Mouse (Mus musculus) hindbrain, postnatal 0 days (tissue): Measurements from ENCODE around the gene Sec61g. TPM values are rescaled to one million over a fixed set of nuclear protein-coding genes. Genes with fewer than 3 reads are reported as not detected.

Experiments
- ATAC-seq: fragments of 200-750 bp; cut with Nextera tagmentation; 2 replicates; pipeline ENCODE4 v1.8.0; 2017; ENCODE audit warnings: mild to moderate bottlenecking, moderate TSS enrichment, moderate library complexity
- DNase-seq: peaks from one replicate; pipeline ENCODE4 v3.0.0-alpha.2; 2015; ENCODE audit warnings: low spot score
- H3K27ac ChIP-seq: fragments of 300-500 bp; sonication (generic); 2 replicates; pipeline ENCODE4 v1.5.1; 2014; ENCODE audit warnings: mild to moderate bottlenecking
- H3K27me3 ChIP-seq: fragments of 300-500 bp; sonication (generic); 2 replicates; pipeline ENCODE4 v1.6.1; 2014; ENCODE audit warnings: low read length, mixed read lengths; ENCODE audit not compliant: insufficient read depth
- H3K36me3 ChIP-seq: fragments of 300-500 bp; sonication (generic); 2 replicates; pipeline ENCODE4 v1.6.1; 2014; ENCODE audit warnings: low read length, mixed read lengths; ENCODE audit not compliant: insufficient read depth
- H3K4me1 ChIP-seq: fragments of 300-500 bp; sonication (generic); 2 replicates; pipeline ENCODE4 v1.6.1; 2014; ENCODE audit warnings: antibody characterized with exemption, low read length, mixed read lengths; ENCODE audit not compliant: insufficient read depth
- H3K4me2 ChIP-seq: fragments of 300-500 bp; sonication (generic); 2 replicates; pipeline ENCODE4 v1.6.1; 2014; ENCODE audit warnings: low read depth, mild to moderate bottlenecking, low read length, moderate library complexity, mixed read lengths
- H3K4me3 ChIP-seq: fragments of 300-500 bp; sonication (generic); 2 replicates; pipeline ENCODE4 v1.5.1; 2014; ENCODE audit warnings: low read length
- H3K9ac ChIP-seq: fragments of 300-500 bp; sonication (generic); replicated peaks from 2 replicates; pipeline ENCODE4 v1.6.1; 2014; ENCODE audit warnings: mild to moderate bottlenecking, low read length, moderate library complexity, mixed read lengths
- H3K9me3 ChIP-seq: fragments of 300-500 bp; sonication (generic); 2 replicates; pipeline ENCODE4 v1.6.1; 2016; ENCODE audit warnings: low read length, mixed read lengths
- CTCF ChIP-seq: IDR thresholded peaks from 2 replicates; pipeline ENCODE4 v1.5.1; 2016; ENCODE audit warnings: antibody characterized with exemption, control low read depth, low read depth
- WGBS: fragments of 180-500 bp; shearing (Covaris S2); extraction: QIAGEN DNeasy Blood & Tissue Kit; methylation state at CpG from one replicate; pipeline ENCODE4 v1.1.7; 2014; 5-methylcytosine and 5-hydroxymethylcytosine counted together
- polyA plus RNA-seq: library from polyadenylated mRNA; unstranded; fragments of >200 nt; fragmentation: Nextera tagmentation; extraction: Ambion mirVana; gene quantifications from 2 replicates; pipeline ENCODE4 v1.2.1, GENCODE M21; 2015
- total RNA-seq: library from RNA; depleted of rRNA; stranded (reverse); fragments of >200 nt; gene quantifications from 2 replicates; pipeline ENCODE4 v1.2.3, GENCODE M21; 2014; rRNA removed

Sec61g gene
- total RNA-seq (14.9 and 22.2 TPM in 2 replicates), polyA plus RNA-seq (31.1 and 34.6 TPM in 2 replicates)

DNA sequence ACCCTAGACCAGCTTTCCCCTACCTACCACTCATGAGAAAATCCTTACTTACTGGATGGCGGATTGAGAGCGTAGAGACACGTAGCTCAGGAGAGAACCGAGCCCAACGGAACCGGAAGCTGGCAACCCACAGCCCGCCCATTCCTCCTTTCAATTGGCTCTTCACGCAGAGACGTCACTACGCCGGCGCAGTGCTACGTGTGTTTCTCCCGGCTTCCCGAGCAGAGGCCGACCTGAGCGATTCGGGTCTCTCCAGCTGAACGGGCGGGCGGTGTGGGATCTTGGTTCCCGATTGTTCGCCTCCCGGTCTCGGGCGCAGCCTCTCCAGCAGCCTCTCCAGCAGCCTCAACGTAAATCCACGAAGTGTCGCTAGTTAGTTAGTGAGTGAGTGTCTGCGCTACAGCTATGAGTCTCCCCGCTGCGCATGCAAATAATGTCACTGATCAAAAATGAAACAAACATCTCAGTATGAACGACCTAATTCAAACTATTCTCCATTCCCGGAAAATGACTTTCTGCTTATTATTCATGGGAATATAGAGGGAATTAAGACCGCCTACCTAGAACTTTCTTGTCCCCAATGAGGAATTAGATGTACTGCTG is at the start of gene Sec61g:
TSS of gene Sec61g (minus strand) at position 433 of the 603 bp plus-strand sequence.
- TF ChIP-seq CTCF, result no peak
- peaks cover 10% of the 10 kb centered on the region for H3K36me3 ChIP-seq
- peak within 1 kb of the TSS; percentile 84 for H3K27ac ChIP-seq
- no peaks in the 10 kb centered on the region for H3K9me3 ChIP-seq
- DNase-seq, result peak; percentile 97
- no peaks in the 10 kb centered on the region for H3K27me3 ChIP-seq
- peak within 1 kb of the TSS; percentile 80 for H3K4me2 ChIP-seq
- H3K4me3 ChIP-seq, result peak within 1 kb of the TSS; percentile 67
- peak within 1 kb of the TSS; percentile 77 for H3K9ac ChIP-seq
- ATAC-seq, result peak; percentile 100
- peaks cover 6% of the 10 kb centered on the region; the same call in 1 of the 2 replicates for H3K4me1 ChIP-seq
- WGBS, result under 1% methylated on average over 35 of the region's 35 CpGs

DNA sequence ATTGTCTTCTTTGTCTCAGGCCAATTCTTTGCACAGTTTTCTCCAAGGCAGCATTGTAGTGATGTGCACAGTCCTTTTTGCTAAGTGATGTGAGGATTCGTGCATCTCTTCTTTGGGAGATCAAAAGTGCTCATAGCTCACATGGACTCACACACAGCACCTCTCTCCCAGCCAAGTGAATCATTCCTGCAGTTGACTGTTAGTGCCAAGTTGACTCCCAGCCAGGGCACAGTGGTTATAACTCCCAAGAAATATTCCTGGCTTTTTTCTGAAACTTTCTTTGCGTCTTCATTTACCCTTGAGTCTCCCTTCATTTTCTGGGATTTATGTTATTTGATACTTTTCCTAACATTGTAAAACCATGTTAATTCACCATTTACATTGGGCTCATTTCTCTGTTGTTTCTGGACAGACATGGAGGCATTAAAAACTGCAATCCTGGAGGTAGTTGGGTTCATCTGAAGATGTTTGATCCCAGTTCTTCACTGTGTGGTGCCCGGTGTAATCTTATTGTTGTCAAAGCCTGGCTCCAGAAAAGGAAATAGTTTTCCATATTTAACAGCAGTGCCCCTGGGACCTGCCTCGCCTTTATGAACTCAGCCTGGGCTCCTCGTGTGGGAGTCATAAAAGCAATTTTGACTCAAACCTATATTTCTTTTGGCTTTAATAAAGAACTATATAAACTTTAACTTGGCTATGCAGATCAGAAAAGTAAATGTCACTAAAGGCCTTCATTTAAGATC is 38.3 kb upstream of the Sec61g start:
- no peak overlapping the region for H3K9ac ChIP-seq
- no peaks in the 10 kb centered on the region for H3K9me3 ChIP-seq
- H3K4me3 ChIP-seq, result no peak overlapping the region
- TF ChIP-seq CTCF, result no peak
- DNase-seq (no peak), ATAC-seq (no peak)
- no peaks in the 10 kb centered on the region for H3K36me3 ChIP-seq
- H3K4me2 ChIP-seq, result no peak overlapping the region
- no peaks in the 10 kb centered on the region for H3K4me1 ChIP-seq
- 61% methylated on average over 5 of the region's 5 CpGs for WGBS
- no peaks in the 10 kb centered on the region for H3K27me3 ChIP-seq
- H3K27ac ChIP-seq, result no peak overlapping the region

DNA sequence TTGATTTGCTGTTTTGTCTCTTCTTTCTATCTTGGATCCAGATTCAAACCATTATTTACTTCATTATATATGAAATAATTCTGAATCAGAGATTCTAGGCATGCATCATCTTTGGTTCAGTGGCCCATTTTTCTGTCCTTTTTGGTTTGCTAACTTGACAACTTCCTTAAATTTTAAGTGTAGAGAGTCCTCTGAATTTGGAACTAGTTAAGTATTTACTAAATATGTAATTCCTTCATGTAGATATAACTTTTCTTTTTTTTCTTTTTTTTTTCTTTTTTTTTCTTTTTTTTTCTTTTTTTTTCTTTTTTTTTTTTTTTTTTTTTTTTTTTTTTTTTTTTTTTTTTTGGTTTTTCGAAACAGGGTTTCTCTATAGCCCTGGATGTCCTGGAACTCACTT is 29.1 kb upstream of the Sec61g start:
- no peak overlapping the region for H3K9ac ChIP-seq
- no peak overlapping the region for H3K4me3 ChIP-seq
- TF ChIP-seq CTCF, result no peak
- 100% methylated on average over 1 of the region's 1 CpGs for whole genome bisulfite sequencing
- H3K36me3 ChIP-seq, result no peaks in the 10 kb centered on the region
- no peak overlapping the region for H3K27ac ChIP-seq
- H3K4me1 ChIP-seq, result no peaks in the 10 kb centered on the region
- no peaks in the 10 kb centered on the region for H3K27me3 ChIP-seq
- DNase-seq, result no peak
- H3K9me3 ChIP-seq, result no peaks in the 10 kb centered on the region
- ATAC-seq, result no peak
- no peak overlapping the region for H3K4me2 ChIP-seq

DNA sequence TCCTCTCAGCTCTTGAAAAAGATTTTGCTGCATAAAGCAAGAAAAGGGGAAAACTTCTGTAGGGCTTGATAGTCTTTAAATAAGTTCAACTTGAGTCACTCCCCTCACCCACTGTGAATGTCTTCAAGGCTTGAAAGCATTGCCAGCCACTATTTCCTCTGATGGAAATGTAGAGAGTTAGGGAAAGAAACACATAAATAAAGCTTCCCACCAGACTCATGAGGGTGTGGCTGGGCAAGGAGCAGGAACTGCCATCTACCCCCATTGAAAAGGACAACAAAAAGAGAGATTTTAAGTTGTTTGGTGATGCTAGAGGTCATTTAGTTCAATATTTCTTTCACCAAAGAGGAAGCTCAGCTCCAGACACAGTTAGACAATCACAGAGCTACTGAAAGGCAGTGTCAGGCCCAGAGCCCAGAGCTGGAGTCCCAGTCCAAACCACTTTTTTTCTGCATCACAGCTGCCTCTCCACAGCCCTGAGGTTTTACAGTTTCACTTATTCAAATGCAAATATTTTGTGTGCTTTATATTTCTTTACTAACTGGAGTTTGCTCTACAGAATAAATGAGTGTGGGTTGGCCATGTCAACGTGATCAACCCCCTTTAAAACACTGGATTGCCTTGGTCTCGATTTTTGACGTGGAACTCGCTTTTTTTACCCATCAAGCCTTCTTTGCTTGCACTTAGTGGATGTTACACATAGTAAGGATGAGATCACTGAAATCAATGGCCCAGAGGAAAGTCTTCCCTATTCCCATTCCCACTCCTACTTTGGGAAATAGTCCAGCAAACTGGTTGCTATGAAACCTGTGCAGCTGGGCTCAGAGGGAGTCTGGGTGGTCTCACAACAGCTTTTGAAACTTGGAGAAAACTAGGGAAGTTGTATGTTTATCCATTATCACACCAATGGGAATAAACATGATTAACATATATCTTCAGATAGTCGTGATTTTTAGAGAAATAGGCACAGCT is 26.6 kb upstream of the Sec61g start:
- WGBS, result 55% methylated on average over 5 of the region's 5 CpGs
- H3K36me3 ChIP-seq, result no peaks in the 10 kb centered on the region
- no peaks in the 10 kb centered on the region for H3K27me3 ChIP-seq
- peak overlapping the region; percentile 23; the same call in 1 of the 2 replicates for H3K27ac ChIP-seq
- no peak overlapping the region for H3K4me3 ChIP-seq
- peak; percentile 69; the same call in 1 of the 2 replicates for ATAC-seq
- no peak for TF ChIP-seq CTCF
- no peaks in the 10 kb centered on the region for H3K9me3 ChIP-seq
- H3K4me2 ChIP-seq, result no peak overlapping the region
- H3K9ac ChIP-seq, result no peak overlapping the region
- peak; percentile 52 for DNase-seq
- H3K4me1 ChIP-seq, result no peaks in the 10 kb centered on the region

DNA sequence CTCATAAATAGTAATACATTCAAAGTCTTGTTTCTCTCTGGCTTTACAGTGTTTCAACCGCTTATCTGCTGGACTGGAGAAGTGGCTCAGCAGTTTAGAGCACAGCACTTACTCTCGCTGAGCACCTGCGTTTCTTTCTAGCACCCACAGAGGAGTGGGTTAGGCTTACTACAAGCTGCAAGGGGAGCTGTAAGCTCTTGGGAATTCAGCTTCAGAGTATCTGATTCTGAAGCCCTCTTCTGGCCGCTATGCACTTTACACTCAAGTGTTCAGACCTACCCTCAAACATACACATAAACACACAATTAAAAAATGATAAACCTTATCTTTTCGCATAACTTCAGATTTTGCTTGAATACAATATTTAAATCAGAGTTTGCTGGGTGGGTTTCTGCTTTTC is 24.6 kb upstream of the Sec61g start:
- no peak overlapping the region for H3K4me2 ChIP-seq
- H3K4me3 ChIP-seq, result no peak overlapping the region
- DNase-seq (peak; percentile 68), ATAC-seq (no peak)
- peak; percentile 51 for TF ChIP-seq CTCF
- WGBS, result 32% methylated on average over 5 of the region's 5 CpGs
- H3K27me3 ChIP-seq, result no peaks in the 10 kb centered on the region
- no peaks in the 10 kb centered on the region for H3K4me1 ChIP-seq
- H3K9me3 ChIP-seq, result no peaks in the 10 kb centered on the region
- H3K27ac ChIP-seq, result no peak overlapping the region
- no peaks in the 10 kb centered on the region for H3K36me3 ChIP-seq
- H3K9ac ChIP-seq, result no peak overlapping the region

DNA sequence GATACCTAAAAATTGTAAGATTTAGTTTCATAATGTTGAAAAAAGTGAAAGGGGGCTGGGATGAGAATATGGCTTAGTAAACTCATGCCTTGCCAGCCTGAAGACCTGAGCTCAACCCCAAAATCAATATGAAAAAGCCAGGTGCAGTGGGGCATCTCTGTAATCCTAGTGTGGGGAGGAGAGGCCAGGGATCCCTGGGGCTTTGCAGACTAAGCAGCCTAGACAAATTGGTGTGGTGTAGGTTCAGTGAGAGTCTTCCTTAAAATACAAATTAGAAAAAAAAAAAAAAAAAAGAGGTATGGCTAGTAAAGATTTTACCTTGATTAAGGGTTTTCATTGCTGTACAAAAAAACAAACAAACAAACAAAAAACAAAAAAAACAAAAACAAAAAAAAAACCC is 20.6 kb upstream of the Sec61g start:
- no peak for ATAC-seq
- Histone ChIP-seq H3K4me2 (no peak overlapping the region), H3K36me3 (no peaks in the 10 kb centered on the region), H3K4me1 (no peaks in the 10 kb centered on the region), H3K4me3 (no peak overlapping the region), H3K9me3 (no peaks in the 10 kb centered on the region), H3K9ac (no peak overlapping the region), H3K27me3 (no peaks in the 10 kb centered on the region), H3K27ac (no peak overlapping the region)
- no peak for DNase-seq
- TF ChIP-seq CTCF, result no peak
